Mouse (Mus musculus) CH12.LX (cell line): ENCODE data around the gene Tmod3. TPM values are rescaled to one million over a fixed set of nuclear protein-coding genes. Genes with fewer than 3 reads are reported as not detected.

Experiments
- DNase-seq: peaks from one replicate; pipeline ENCODE4 v3.0.0-alpha.2; 2013; ENCODE audit errors: extremely low read depth
- H3K27ac ChIP-seq: 2 replicates; pipeline ENCODE4 v1.5.1; 2012; ENCODE audit warnings: low read depth, mild to moderate bottlenecking, control low read depth, moderate library complexity; ENCODE audit not compliant: insufficient read depth
- H3K27me3 ChIP-seq: replicated peaks from 2 replicates; pipeline ENCODE3; 2012; ENCODE audit warnings: inconsistent platforms
- H3K36me3 ChIP-seq, 2 experiments: replicated peaks in 1 of 2; 2 replicates each; pipeline versions ENCODE3 to v1.6.1; 2012; ENCODE audit warnings: inconsistent platforms in 1 of 2, low read length in 1 of 2, mild to moderate bottlenecking in 1 of 2, mixed read lengths in 1 of 2, moderate library complexity in 1 of 2; ENCODE audit not compliant: control insufficient read depth in 1 of 2, insufficient read depth in 1 of 2
- H3K4me1 ChIP-seq, 2 experiments: 2 replicates each; pipeline ENCODE4 v1.6.1; 2012; ENCODE audit warnings: inconsistent platforms in 1 of 2, moderate library complexity in 1 of 2; ENCODE audit not compliant: insufficient read depth in 2 of 2, control insufficient read depth in 1 of 2
- H3K4me2 ChIP-seq: 2 replicates; pipeline ENCODE4 v1.6.1; 2012; ENCODE audit warnings: low read depth, mild to moderate bottlenecking, control low read depth; ENCODE audit not compliant: poor library complexity, insufficient read depth, severe bottlenecking
- H3K4me3 ChIP-seq, 3 experiments: fragments of 150-350 bp in 1 of 3; sonication (generic) in 1 of 3; replicated peaks in 1 of 3; 2 replicates each; pipeline versions ENCODE3 to v1.5.1; 2011 to 2012; ENCODE audit warnings: low read depth in 2 of 3, low read length in 2 of 3, mild to moderate bottlenecking in 2 of 3, moderate library complexity in 2 of 3, control low read depth in 1 of 3, improper control_type of control experiment in 1 of 3, inconsistent platforms in 1 of 3, mixed read lengths in 1 of 3; ENCODE audit not compliant: poor library complexity in 1 of 3
- H3K79me2 ChIP-seq: replicated peaks from 2 replicates; pipeline ENCODE4 v1.6.1; 2012; ENCODE audit warnings: mild to moderate bottlenecking, moderate library complexity; ENCODE audit not compliant: control insufficient read depth, poor library complexity, insufficient read depth, severe bottlenecking; ENCODE audit errors: extremely low read depth
- H3K9ac ChIP-seq: 2 replicates; pipeline ENCODE4 v1.6.1; 2012; ENCODE audit warnings: low read depth, mild to moderate bottlenecking, control low read depth, moderate library complexity; ENCODE audit not compliant: insufficient read depth
- H3K9me3 ChIP-seq: replicated peaks from 2 replicates; pipeline ENCODE3; 2012; ENCODE audit warnings: low read length, inconsistent platforms, mixed read lengths
- CHD1 ChIP-seq: IDR thresholded peaks from 2 replicates; pipeline ENCODE4 v1.6.1; 2012; ENCODE audit warnings: low read depth, low read length, improper control_type of control experiment, inconsistent platforms
- CTCF ChIP-seq, 2 experiments: IDR thresholded peaks in 1 of 2; conservative IDR thresholded peaks in 1 of 2; 2 replicates each; pipeline ENCODE4 v1.5.1; 2011 to 2012; ENCODE audit warnings: low read depth in 2 of 2, low read length in 2 of 2, improper control_type of control experiment in 1 of 2, inconsistent platforms in 1 of 2, mild to moderate bottlenecking in 1 of 2, moderate library complexity in 1 of 2
- E2F4 ChIP-seq: IDR thresholded peaks from 2 replicates; pipeline ENCODE4 v1.6.1; 2011; ENCODE audit warnings: low read depth, low read length, improper control_type of control experiment; ENCODE audit not compliant: insufficient replicate concordance
- ELF1 ChIP-seq: IDR thresholded peaks from 2 replicates; pipeline ENCODE4 v1.6.1; 2014; ENCODE audit warnings: low read depth, mild to moderate bottlenecking, inconsistent platforms, low read length, improper control_type of control experiment
- ETS1 ChIP-seq: conservative IDR thresholded peaks from 2 replicates; pipeline ENCODE4 v1.6.1; 2012; ENCODE audit warnings: low read depth, mild to moderate bottlenecking, inconsistent platforms, low read length, improper control_type of control experiment, moderate library complexity
- HCFC1 ChIP-seq: IDR thresholded peaks from 2 replicates; pipeline ENCODE4 v1.6.1; 2012; ENCODE audit warnings: low read depth, mild to moderate bottlenecking, inconsistent platforms, low read length, improper control_type of control experiment
- IRF4 ChIP-seq: IDR thresholded peaks from 2 replicates; pipeline ENCODE4 v1.6.1; 2014; ENCODE audit warnings: low read depth, mild to moderate bottlenecking, inconsistent platforms, low read length, improper control_type of control experiment
- JUND ChIP-seq: conservative IDR thresholded peaks from 2 replicates; pipeline ENCODE4 v1.6.1; 2011; ENCODE audit warnings: low read depth, low read length, improper control_type of control experiment
- MAX ChIP-seq: IDR thresholded peaks from 2 replicates; pipeline ENCODE4 v1.6.1; 2011; ENCODE audit warnings: low read length, improper control_type of control experiment
- MAZ ChIP-seq: IDR thresholded peaks from 2 replicates; pipeline ENCODE4 v1.6.1; 2012; ENCODE audit warnings: low read depth, mild to moderate bottlenecking, inconsistent platforms, low read length, improper control_type of control experiment, moderate library complexity
- MYC ChIP-seq: IDR thresholded peaks from 2 replicates; pipeline ENCODE4 v1.6.1; 2011; ENCODE audit warnings: low read depth, mild to moderate bottlenecking, improper control_type of control experiment, low read length
- NRF1 ChIP-seq: IDR thresholded peaks from 2 replicates; pipeline ENCODE4 v1.6.1; 2014; ENCODE audit warnings: low read depth, mild to moderate bottlenecking, inconsistent platforms, low read length, improper control_type of control experiment, moderate library complexity
- POLR2AphosphoS2 ChIP-seq: IDR thresholded peaks from 2 replicates; pipeline ENCODE4 v1.6.1; 2011; ENCODE audit warnings: low read depth, low read length, improper control_type of control experiment
- RAD21 ChIP-seq: IDR thresholded peaks from 2 replicates; pipeline ENCODE4 v1.6.1; 2011; ENCODE audit warnings: low read depth, mild to moderate bottlenecking, low read length, improper control_type of control experiment, moderate library complexity
- RCOR1 ChIP-seq: conservative IDR thresholded peaks from 2 replicates; pipeline ENCODE4 v1.6.1; 2012; ENCODE audit warnings: low read depth, mild to moderate bottlenecking, inconsistent platforms, low read length, improper control_type of control experiment
- SIN3A ChIP-seq: IDR thresholded peaks from 2 replicates; pipeline ENCODE4 v1.6.1; 2012; ENCODE audit warnings: low read length, improper control_type of control experiment, inconsistent platforms
- SMC3 ChIP-seq: IDR thresholded peaks from 2 replicates; pipeline ENCODE4 v1.6.1; 2011; ENCODE audit warnings: low read depth, low read length, improper control_type of control experiment
- USF2 ChIP-seq: conservative IDR thresholded peaks from 2 replicates; pipeline ENCODE4 v1.6.1; 2011; ENCODE audit warnings: low read depth, low read length, improper control_type of control experiment
- ZC3H11A ChIP-seq: IDR thresholded peaks from 2 replicates; pipeline ENCODE4 v1.6.1; 2012; ENCODE audit warnings: low read depth, mild to moderate bottlenecking, inconsistent platforms, low read length, improper control_type of control experiment
- ZKSCAN1 ChIP-seq: IDR thresholded peaks from 2 replicates; pipeline ENCODE4 v1.6.1; 2012; ENCODE audit warnings: low read depth, inconsistent platforms, low read length, improper control_type of control experiment, borderline replicate concordance
- ZMIZ1 ChIP-seq: IDR thresholded peaks from 2 replicates; pipeline ENCODE4 v1.6.1; 2012; ENCODE audit warnings: low read depth, mild to moderate bottlenecking, inconsistent platforms, low read length, improper control_type of control experiment
- dilution Hi-C: fragments of 300-500 bp; cut with MboI; formaldehyde crosslinking; loops from 2 replicates; pipeline ENCODE4 v1.14.3; 2020; ENCODE audit warnings: low sequenced_read_pairs; ENCODE audit not compliant: extremely low pct_unique_long_range_greater_than_20kb, extremely low pct_ligation_motif_present
- in situ Hi-C: fragments of 300-500 bp; cut with MboI; formaldehyde crosslinking; loops from 3 replicates; pipeline ENCODE4 v1.14.3; 2019; ENCODE audit warnings: low sequenced_read_pairs, low pct_ligation_motif_present, low pct_unique_long_range_greater_than_20kb, mixed read lengths
- polyA plus RNA-seq: library from polyadenylated mRNA; unstranded; fragments of >175 nt; gene quantifications from 2 replicates; pipeline ENCODE4 v1.2.1, GENCODE M21; 2012; ENCODE audit warnings: low read depth; ENCODE audit not compliant: insufficient read length
- total RNA-seq, 2 experiments: library from RNA; depleted of rRNA; stranded (reverse); fragments of 300-350 nt in 1 of 2; fragments of >200 nt in 1 of 2; gene quantifications; 2 replicates each; pipeline ENCODE4 v1.2.3; 2012 to 2014

Tmod3 gene
- total and polyA plus RNA-seq, 3 experiments, result 40.5 to 71.0 (median 52.0) TPM

- in situ Hi-C loops, result no loop called here
- Histone ChIP-seq H3K79me2 (no peaks in the 10 kb centered on the region), H3K27me3 (no peaks in the 10 kb centered on the region), H3K4me2 (no peak overlapping the region), H3K4me3 (no peak overlapping the region), H3K27ac (no peak overlapping the region), H3K36me3 (peaks cover 9 to 32% of the 10 kb centered on the region in 2 experiments), H3K9ac (no peak overlapping the region), H3K4me1 (peaks cover 0 to 11% of the 10 kb centered on the region in 2 experiments; a peak in 2 of 4 replicates), H3K9me3 (no peaks in the 10 kb centered on the region)
- DNase-seq, result no peak
- dilution Hi-C loops, result no loop called here
- no peak for TF ChIP-seq HCFC1
- no peak for TF ChIP-seq JUND
- no peak for TF ChIP-seq USF2
- no peak for TF ChIP-seq ZC3H11A
- TF ChIP-seq MAX, result no peak
These were observed 37.2 kb downstream of the Tmod3 start for GRCm38 (mm10) chr9:75522217-75522616.

DNA sequence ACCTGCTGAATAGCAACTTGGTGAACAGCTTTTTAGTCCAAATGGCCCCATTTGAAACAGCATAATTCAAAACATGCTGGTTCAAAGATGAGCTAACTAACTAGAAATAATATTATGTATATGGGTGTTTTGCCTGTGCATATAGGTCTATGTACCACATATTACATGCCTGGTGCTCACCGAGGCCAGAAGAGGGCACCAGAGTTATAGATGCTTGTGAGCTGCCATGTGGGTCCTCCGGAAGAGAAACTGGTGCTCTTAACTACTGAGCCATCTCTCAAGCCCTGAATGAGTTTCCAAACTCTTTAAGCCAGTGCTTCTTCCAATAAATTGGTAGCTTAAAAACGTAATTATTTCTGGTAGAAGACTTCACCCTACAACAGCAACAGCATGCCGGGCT lies 37.7 kb downstream of the Tmod3 start:
- H3K4me3 ChIP-seq, result no peak overlapping the region
- peaks cover 0 to 10% of the 10 kb centered on the region in 2 experiments; a peak in 2 of 4 replicates for H3K4me1 ChIP-seq
- H3K36me3 ChIP-seq, result peaks cover 9 to 32% of the 10 kb centered on the region in 2 experiments
- DNase-seq, result peak; percentile 85
- H3K4me2 ChIP-seq, result no peak overlapping the region
- in situ Hi-C loops, result no loop called here
- H3K9ac ChIP-seq, result no peak overlapping the region
- no peaks in the 10 kb centered on the region for H3K9me3 ChIP-seq
- H3K79me2 ChIP-seq, result no peaks in the 10 kb centered on the region
- no peaks in the 10 kb centered on the region for H3K27me3 ChIP-seq
- dilution Hi-C loops, result no loop called here
- TF ChIP-seq ETS1 (no peak), MYC (peak; percentile 98), NRF1 (no peak), IRF4 (no peak), ELF1 (no peak), SMC3 (peak; percentile 82), ZMIZ1 (no peak), CTCF (conservative IDR thresholded peaks at IDR 0.05 in 1 of 2, IDR thresholded peaks at IDR 0.05 in 1 of 2; ENCODE audit: low read depth in 2 of 2, low read length in 2 of 2) (peak; percentile 38 to 83; a peak in 3 of 4 replicates), RAD21 (peak; percentile 78), POLR2AphosphoS2 (no peak)
- TF ChIP-seq, all 38 proteins: peak for 4
- no peak overlapping the region for H3K27ac ChIP-seq

DNA sequence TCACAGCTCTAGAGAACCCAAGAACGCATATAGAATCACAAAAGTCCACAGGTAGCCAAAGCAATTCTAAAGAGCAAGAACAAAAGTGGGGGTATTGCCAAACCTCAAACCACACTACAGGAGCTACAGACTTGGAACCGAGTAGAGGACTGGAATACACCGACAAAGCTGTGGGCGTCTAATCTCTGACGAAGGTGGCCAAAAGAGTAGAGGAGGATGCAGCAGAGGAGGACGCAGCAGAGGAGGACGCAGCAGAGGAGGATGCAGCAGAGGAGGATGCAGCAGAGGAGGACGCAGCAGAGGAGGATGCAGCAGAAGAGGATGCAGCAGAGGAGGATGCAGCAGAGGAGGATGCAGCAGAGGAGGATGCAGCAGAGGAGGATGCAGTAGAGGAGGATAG lies 38.5 kb downstream of the Tmod3 start:
- no peak for DNase-seq
- H3K36me3 ChIP-seq, result peaks cover 10 to 38% of the 10 kb centered on the region in 2 experiments
- H3K4me2 ChIP-seq, result no peak overlapping the region
- H3K4me3 ChIP-seq, result no peak overlapping the region
- dilution Hi-C loops, result no loop called here
- H3K4me1 ChIP-seq, result peaks cover 0 to 10% of the 10 kb centered on the region in 2 experiments; a peak in 2 of 4 replicates
- no peaks in the 10 kb centered on the region for H3K9me3 ChIP-seq
- no peak overlapping the region for H3K9ac ChIP-seq
- TF ChIP-seq ZKSCAN1, result no peak
- no peak for TF ChIP-seq SIN3A
- no peak for TF ChIP-seq USF2
- TF ChIP-seq JUND, result no peak
- no peak for TF ChIP-seq RCOR1
- no peak for TF ChIP-seq E2F4
- no peak for TF ChIP-seq MAZ
- no peak for TF ChIP-seq ELF1
- no peak for TF ChIP-seq NRF1
- no peak for TF ChIP-seq CHD1
- TF ChIP-seq ZC3H11A, result no peak
- TF ChIP-seq, all 38 proteins: peak for 0
- Histone ChIP-seq H3K79me2 (no peaks in the 10 kb centered on the region), H3K27ac (no peak overlapping the region), H3K27me3 (no peaks in the 10 kb centered on the region)
- in situ Hi-C loops, result no loop called here
